Mouse (Mus musculus): Measurements from ENCODE around the gene Hnrnpa2b1. TPM values are rescaled to one million over a fixed set of nuclear protein-coding genes. Genes with fewer than 3 reads are reported as not detected.
A peak's percentile ranks its signal among the peaks of the same experiment; 100 is the strongest.

Hnrnpa2b1 gene
- polyA plus RNA-seq, 1 experiment from 2014 or later = 874 TPM

- Histone ChIP-seq H3K27me3 (replicated peaks; ENCODE audit: control insufficient read depth, insufficient read depth, low read length) (no peaks in the 10 kb centered on the region), H3K4me3 (ENCODE audit: low read depth, low read length) (peak overlapping the region; percentile 100), H3K36me3 (ENCODE audit: control insufficient read depth, insufficient read depth, low read length) (peaks cover 48% of the 10 kb centered on the region), H3K9ac (ENCODE audit: low read length) (peak overlapping the region; percentile 100), H3K4me2 (ENCODE audit: low read length) (peak overlapping the region; percentile 81), H3K9me3 (replicated peaks; ENCODE audit: control insufficient read depth, low read length) (no peaks in the 10 kb centered on the region), H3K27ac (ENCODE audit: low read depth, low read length) (no peak overlapping the region), H3K4me1 (ENCODE audit: control insufficient read depth, insufficient read depth, low read length) (peaks cover 19% of the 10 kb centered on the region)
- DNase-seq (ENCODE audit: low spot score) (no peak), ATAC-seq (no peak)
- 33% methylated on average over 4 of the region's 4 CpGs for WGBS
Observed at GRCm38 (mm10) chr6:51472213-51472612, 2.5 kb upstream of the Hnrnpa2b1 start.

GRCm38 (mm10) chr6:51471782-51472181 is 2.1 kb upstream of the Hnrnpa2b1 start:
- Histone ChIP-seq H3K9me3 (replicated peaks; ENCODE audit: control insufficient read depth, low read length) (no peaks in the 10 kb centered on the region), H3K4me1 (ENCODE audit: control insufficient read depth, insufficient read depth, low read length) (peaks cover 23% of the 10 kb centered on the region), H3K27me3 (replicated peaks; ENCODE audit: control insufficient read depth, insufficient read depth, low read length) (no peaks in the 10 kb centered on the region), H3K4me2 (ENCODE audit: low read length) (peak overlapping the region; percentile 81), H3K27ac (ENCODE audit: low read depth, low read length) (peak overlapping the region; percentile 100; the same call in 1 of the 2 replicates), H3K36me3 (ENCODE audit: control insufficient read depth, insufficient read depth, low read length) (peaks cover 48% of the 10 kb centered on the region), H3K9ac (ENCODE audit: low read length) (peak overlapping the region; percentile 100), H3K4me3 (ENCODE audit: low read depth, low read length) (peak overlapping the region; percentile 100)
- no peak for DNase-seq (ENCODE audit: low spot score)
- WGBS = 14% methylated on average over 3 of the region's 3 CpGs
- ATAC-seq = no peak

GRCm38 (mm10) chr6:51471179-51471505 is 1.4 kb upstream of the Hnrnpa2b1 start:
- peak overlapping the region; percentile 100 for H3K4me3 ChIP-seq (ENCODE audit: low read depth, low read length)
- ATAC-seq (no peak), DNase-seq (ENCODE audit: low spot score) (no peak)
- peaks cover 29% of the 10 kb centered on the region for H3K4me1 ChIP-seq (ENCODE audit: control insufficient read depth, insufficient read depth, low read length)
- H3K27me3 ChIP-seq (replicated peaks; ENCODE audit: control insufficient read depth, insufficient read depth, low read length) = no peaks in the 10 kb centered on the region
- no peaks in the 10 kb centered on the region for H3K9me3 ChIP-seq (replicated peaks; ENCODE audit: control insufficient read depth, low read length)
- peak overlapping the region; percentile 81 for H3K4me2 ChIP-seq (ENCODE audit: low read length)
- 0% methylated on average over 10 of the region's 10 CpGs for WGBS
- peaks cover 49% of the 10 kb centered on the region for H3K36me3 ChIP-seq (ENCODE audit: control insufficient read depth, insufficient read depth, low read length)
- H3K27ac ChIP-seq (ENCODE audit: low read depth, low read length) = peak overlapping the region; percentile 100
- H3K9ac ChIP-seq (ENCODE audit: low read length) = peak overlapping the region; percentile 100

- WGBS = under 1% methylated on average over 69 of the region's 99 CpGs
- ATAC-seq (peak; percentile 79), DNase-seq (ENCODE audit: low spot score) (peak; percentile 94)
- Histone ChIP-seq H3K27ac (ENCODE audit: low read depth, low read length) (peak within 1 kb of the TSS; percentile 100), H3K36me3 (ENCODE audit: control insufficient read depth, insufficient read depth, low read length) (peaks cover 50% of the 10 kb centered on the region), H3K9me3 (replicated peaks; ENCODE audit: control insufficient read depth, low read length) (no peaks in the 10 kb centered on the region), H3K4me1 (ENCODE audit: control insufficient read depth, insufficient read depth, low read length) (peaks cover 33% of the 10 kb centered on the region), H3K4me2 (ENCODE audit: low read length) (peak within 1 kb of the TSS; percentile 81), H3K27me3 (replicated peaks; ENCODE audit: control insufficient read depth, insufficient read depth, low read length) (no peaks in the 10 kb centered on the region), H3K4me3 (ENCODE audit: low read depth, low read length) (peak within 1 kb of the TSS; percentile 100), H3K9ac (ENCODE audit: low read length) (peak within 1 kb of the TSS; percentile 100)
Observed at GRCm38 (mm10) chr6:51470311-51471178, 851 bp upstream of the Hnrnpa2b1 start, which contains the start of gene Cbx3. Gene Cbx3, plus strand, starts transcription at chr6:51470360.

- Histone ChIP-seq H3K27me3 (replicated peaks; ENCODE audit: control insufficient read depth, insufficient read depth, low read length) (no peaks in the 10 kb centered on the region), H3K4me1 (ENCODE audit: control insufficient read depth, insufficient read depth, low read length) (peaks cover 33% of the 10 kb centered on the region), H3K9ac (ENCODE audit: low read length) (peak overlapping the region; percentile 100), H3K9me3 (replicated peaks; ENCODE audit: control insufficient read depth, low read length) (no peaks in the 10 kb centered on the region), H3K4me2 (ENCODE audit: low read length) (peak overlapping the region; percentile 72), H3K4me3 (ENCODE audit: low read depth, low read length) (peak overlapping the region; percentile 100), H3K36me3 (ENCODE audit: control insufficient read depth, insufficient read depth, low read length) (peaks cover 49% of the 10 kb centered on the region), H3K27ac (ENCODE audit: low read depth, low read length) (peak overlapping the region; percentile 100)
- DNase-seq (ENCODE audit: low spot score) = peak; percentile 83
- WGBS = under 1% methylated on average over 63 of the region's 63 CpGs
- ATAC-seq = peak; percentile 30
Observed at GRCm38 (mm10) chr6:51468891-51469561, 668 bp downstream of the Hnrnpa2b1 start.

- H3K4me2 ChIP-seq (ENCODE audit: low read length) = peak overlapping the region; percentile 72
- no peak overlapping the region for H3K27ac ChIP-seq (ENCODE audit: low read depth, low read length)
- DNase-seq (ENCODE audit: low spot score) (peak; percentile 73), ATAC-seq (no peak)
- peaks cover 48% of the 10 kb centered on the region for H3K36me3 ChIP-seq (ENCODE audit: control insufficient read depth, insufficient read depth, low read length)
- WGBS = under 1% methylated on average over 2 of the region's 2 CpGs
- H3K9ac ChIP-seq (ENCODE audit: low read length) = peak overlapping the region; percentile 53
- peak overlapping the region; percentile 100 for H3K4me3 ChIP-seq (ENCODE audit: low read depth, low read length)
- H3K9me3 ChIP-seq (replicated peaks; ENCODE audit: control insufficient read depth, low read length) = no peaks in the 10 kb centered on the region
- H3K27me3 ChIP-seq (replicated peaks; ENCODE audit: control insufficient read depth, insufficient read depth, low read length) = no peaks in the 10 kb centered on the region
- H3K4me1 ChIP-seq (ENCODE audit: control insufficient read depth, insufficient read depth, low read length) = peaks cover 22% of the 10 kb centered on the region
Observed at GRCm38 (mm10) chr6:51467649-51468048, 2.0 kb downstream of the Hnrnpa2b1 start.

- ATAC-seq = no peak
- Histone ChIP-seq H3K9me3 (replicated peaks; ENCODE audit: control insufficient read depth, low read length) (no peaks in the 10 kb centered on the region), H3K27ac (ENCODE audit: low read depth, low read length) (no peak overlapping the region), H3K4me1 (ENCODE audit: control insufficient read depth, insufficient read depth, low read length) (no peaks in the 10 kb centered on the region), H3K4me3 (ENCODE audit: low read depth, low read length) (no peak overlapping the region), H3K9ac (ENCODE audit: low read length) (no peak overlapping the region), H3K27me3 (replicated peaks; ENCODE audit: control insufficient read depth, insufficient read depth, low read length) (no peaks in the 10 kb centered on the region), H3K4me2 (ENCODE audit: low read length) (no peak overlapping the region), H3K36me3 (ENCODE audit: control insufficient read depth, insufficient read depth, low read length) (peaks cover 72% of the 10 kb centered on the region)
- DNase-seq (ENCODE audit: low spot score) = no peak
- WGBS = 81% methylated on average over 3 of the region's 3 CpGs
Observed at GRCm38 (mm10) chr6:51460363-51460762, 9.3 kb downstream of the Hnrnpa2b1 start.

GRCm38 (mm10) chr6:51460021-51460360 is 9.7 kb downstream of the Hnrnpa2b1 start:
- H3K9ac ChIP-seq (ENCODE audit: low read length) = no peak overlapping the region
- DNase-seq (ENCODE audit: low spot score) = no peak
- H3K4me2 ChIP-seq (ENCODE audit: low read length) = no peak overlapping the region
- WGBS = 80% methylated on average over 4 of the region's 4 CpGs
- H3K36me3 ChIP-seq (ENCODE audit: control insufficient read depth, insufficient read depth, low read length) = peaks cover 69% of the 10 kb centered on the region
- H3K9me3 ChIP-seq (replicated peaks; ENCODE audit: control insufficient read depth, low read length) = no peaks in the 10 kb centered on the region
- no peak overlapping the region for H3K27ac ChIP-seq (ENCODE audit: low read depth, low read length)
- H3K4me1 ChIP-seq (ENCODE audit: control insufficient read depth, insufficient read depth, low read length) = no peaks in the 10 kb centered on the region
- no peak for ATAC-seq
- no peaks in the 10 kb centered on the region for H3K27me3 ChIP-seq (replicated peaks; ENCODE audit: control insufficient read depth, insufficient read depth, low read length)
- no peak overlapping the region for H3K4me3 ChIP-seq (ENCODE audit: low read depth, low read length)
